Mouse (Mus musculus) kidney, adult 18-20 months (tissue): ENCODE data around the gene R3hdm1.
"Not testable (repeated sequence)": the region's sequence is repeated elsewhere in the genome, so short reads cannot be mapped to it uniquely, and the experiment has no call there.

Experiments
- DNase-seq: peaks from one replicate; pipeline ENCODE4 v3.0.0; 2021

R3hdm1 gene

DNA sequence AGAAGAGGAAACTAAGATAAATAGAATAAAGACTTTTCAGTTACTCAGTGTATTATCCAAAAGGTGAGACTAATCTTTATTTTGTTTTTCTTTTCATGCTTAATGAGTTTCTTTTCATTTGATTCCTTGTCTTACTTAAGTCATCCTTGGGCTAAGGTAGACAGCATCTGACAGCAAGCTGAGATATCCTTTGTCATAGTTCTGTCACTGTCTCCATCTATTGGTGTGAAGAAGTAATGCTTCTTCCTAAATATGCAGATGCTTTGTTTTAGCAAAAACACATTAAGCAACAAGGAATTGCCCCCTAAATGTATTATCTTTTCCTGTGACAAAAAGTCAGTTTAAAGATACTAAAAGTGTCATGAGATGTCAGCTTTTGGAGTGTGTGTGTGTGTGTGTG is 37.9 kb downstream of the R3hdm1 start:
- no peak for DNase-seq

DNA sequence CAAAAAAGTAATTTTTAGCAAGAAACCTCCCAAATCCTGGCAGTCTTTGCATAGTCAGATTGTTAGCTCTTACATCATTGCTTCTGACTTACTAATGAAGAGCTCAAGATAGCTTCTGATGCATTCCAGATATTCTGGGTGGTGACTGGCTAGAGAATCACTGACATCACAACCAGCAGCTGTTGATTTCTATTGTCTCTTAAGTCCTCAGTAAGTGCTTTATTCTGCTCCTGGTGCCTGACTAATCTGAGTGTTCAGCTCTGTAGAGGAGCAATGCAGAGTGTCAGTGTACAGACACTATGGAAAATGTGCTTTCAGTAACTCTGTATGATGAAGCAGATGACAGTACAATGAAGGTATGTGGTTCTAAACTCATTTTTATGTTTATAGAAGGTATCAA is 38.6 kb downstream of the R3hdm1 start:
- DNase-seq, result no peak

DNA sequence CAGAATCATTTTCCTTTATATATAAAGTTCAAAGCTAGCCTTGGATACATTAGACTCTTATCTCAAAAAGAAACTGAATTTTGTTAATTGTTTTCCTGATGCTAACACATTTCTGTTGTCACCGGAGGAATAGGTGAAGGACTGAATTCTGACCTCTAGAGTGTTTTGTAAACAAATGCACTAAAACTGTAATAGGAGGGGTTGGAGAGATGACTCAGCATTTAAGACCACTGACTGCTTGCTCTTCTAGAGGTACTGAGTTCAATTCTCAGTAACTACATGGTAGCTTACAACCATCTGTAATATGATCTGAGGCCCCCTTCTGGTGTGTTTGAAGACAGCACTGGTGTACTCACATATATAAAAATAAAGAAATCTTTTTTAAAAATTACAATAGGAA is 63.9 kb downstream of the R3hdm1 start:
- no peak for DNase-seq

DNA sequence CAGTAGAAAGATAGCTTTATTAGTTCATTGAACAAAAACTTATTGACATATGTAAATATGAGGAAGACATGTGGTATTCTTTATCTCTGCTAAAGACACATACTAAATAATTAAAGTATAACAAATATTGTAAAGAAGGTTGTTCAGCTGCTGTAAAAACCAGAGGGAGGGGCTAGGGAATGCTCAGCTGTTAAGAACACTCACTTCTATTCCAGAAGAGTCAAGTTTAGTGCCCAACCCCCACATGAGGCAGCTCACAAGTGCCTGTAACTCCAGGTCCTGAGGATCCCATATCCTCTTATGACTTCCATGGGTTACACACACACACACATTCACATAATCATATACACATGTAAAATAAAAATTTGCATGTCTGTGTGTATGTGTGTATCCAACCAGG is 67.0 kb downstream of the R3hdm1 start:
- no peak for DNase-seq

DNA sequence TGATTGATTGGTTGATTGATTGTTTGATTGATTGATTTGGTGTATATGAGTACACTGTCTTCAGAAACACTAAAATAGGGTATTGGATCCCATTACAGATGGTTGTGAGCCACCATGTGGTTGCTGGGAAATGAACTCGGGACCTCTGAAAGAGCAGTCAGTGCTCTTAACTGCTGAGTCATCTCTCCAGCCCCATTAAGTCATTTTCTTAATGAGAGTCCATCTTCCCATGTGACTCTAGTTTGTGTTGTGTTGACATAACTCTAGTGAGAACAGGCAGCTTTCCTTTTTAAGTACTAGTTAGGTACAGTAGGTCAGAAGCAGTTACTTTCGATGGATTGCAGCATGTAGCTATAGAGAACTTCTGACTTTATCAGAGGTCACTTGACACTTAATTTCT is 88.3 kb downstream of the R3hdm1 start:
- no peak for DNase-seq

DNA sequence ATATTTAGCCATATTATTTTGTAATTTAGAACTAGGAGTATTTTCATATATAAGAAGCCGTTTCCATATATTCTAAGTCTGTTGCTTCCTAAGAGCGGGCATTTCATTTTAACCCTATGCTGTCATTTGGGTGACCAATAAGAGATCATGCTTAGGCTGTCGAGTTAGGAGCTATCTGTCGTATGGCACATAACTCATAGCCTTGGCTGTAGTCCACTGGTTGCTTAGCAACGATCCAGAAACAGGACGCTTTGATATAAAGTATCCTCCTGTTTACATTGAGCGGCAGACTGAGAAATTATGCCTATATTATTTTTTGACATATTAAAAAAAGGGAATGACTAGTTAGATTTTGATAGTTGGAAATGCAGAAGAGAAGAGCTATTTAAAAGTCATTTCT is 89.3 kb downstream of the R3hdm1 start:
- no peak for DNase-seq

DNA sequence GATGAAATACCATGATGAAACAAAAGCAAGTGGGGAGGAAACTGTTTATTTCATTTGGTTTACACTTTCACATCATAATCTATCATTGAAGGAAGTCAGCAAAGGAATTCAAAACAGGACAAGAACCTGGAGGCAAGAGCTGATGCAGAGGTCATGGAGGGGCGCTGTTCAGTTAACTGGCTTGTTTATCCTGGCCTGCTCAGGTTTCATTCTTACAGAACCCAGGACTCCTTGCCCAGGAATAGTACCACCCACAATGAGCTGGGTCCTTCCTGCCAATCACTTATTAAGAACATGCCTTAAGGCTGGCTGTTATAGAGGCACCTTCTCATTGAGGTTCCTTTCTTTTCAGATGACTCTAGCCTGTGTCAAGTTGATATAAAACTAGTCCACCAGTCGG is 90.9 kb downstream of the R3hdm1 start:
- DNase-seq, result no peak

DNA sequence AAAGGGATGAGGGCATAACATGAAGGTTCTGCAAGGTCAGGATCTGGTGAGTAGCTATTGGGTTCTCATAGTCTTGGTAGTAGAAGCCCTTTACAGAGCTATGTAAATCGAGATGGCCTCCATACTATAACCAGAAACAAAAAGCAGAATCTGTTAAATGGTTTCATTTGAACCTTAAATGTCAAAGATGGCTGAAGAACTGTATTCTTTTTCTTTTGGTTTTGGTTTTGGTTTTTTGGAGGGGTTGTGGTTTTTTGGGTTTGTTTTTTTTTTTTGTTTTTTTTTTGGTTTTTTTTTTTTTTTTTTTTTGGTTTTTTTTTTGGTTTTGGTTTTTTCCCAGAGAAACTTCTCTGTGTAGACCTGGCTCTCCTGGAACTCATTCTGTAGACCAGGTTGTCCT is 94.3 kb downstream of the R3hdm1 start:
- DNase-seq, result no peak

DNA sequence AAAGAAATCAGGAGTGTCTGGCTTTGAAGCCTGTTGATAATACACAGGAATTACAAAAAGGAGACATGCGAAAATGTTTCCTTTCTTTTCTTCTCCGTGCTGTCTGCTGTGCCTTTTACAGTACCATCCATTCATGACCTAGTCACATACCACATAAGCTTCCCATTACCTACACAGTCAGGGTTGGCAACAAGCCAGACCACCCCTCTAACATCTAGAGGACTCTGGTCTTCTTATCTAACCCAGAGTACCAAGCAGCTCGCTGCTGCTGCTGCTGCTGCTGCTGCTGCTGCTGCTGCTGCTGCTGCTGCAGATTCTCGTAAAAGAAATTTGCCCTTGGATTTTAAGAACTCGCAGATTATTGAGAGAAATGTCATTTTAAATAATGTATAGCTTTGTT is 110.2 kb downstream of the R3hdm1 start:
- no peak for DNase-seq

DNA sequence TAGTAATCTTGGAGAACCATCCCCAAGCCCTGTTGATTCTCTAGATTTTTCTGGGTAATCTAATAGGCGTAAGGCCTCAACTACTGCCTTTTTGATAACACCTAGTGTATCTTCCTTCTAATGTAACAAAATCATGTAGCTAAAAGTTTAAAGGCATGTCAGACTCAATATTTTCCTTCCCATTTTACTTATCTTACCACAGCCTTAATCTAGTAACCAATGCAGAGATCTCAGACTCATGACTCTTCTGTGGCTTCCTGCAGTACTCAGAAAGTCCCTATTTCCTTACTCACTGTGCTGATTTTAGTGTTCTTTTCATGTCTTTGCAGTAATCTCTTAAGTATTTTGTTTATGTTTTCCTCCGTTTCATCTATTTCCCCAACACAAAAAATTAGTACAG is 118.8 kb downstream of the R3hdm1 start:
- no peak for DNase-seq

DNA sequence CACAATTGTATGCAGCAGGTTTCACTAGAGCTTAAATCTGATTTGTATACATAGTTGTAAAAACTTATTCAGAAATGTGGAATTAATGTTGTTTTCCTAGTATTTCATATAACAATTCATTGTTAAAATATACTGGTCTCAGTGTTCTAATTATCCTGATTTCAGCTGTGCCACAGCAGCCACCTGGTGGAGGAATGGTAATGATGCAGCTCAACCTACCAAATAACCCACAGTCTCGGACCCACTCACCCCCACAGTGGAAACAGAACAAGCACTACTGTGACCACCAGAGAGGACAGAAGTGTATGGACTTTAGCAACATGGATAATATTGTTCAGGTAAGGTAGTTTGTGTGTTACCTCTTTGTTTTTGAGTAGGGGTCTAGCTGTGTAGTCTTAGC is 120.2 kb downstream of the R3hdm1 start:
- DNase-seq, result no peak

DNA sequence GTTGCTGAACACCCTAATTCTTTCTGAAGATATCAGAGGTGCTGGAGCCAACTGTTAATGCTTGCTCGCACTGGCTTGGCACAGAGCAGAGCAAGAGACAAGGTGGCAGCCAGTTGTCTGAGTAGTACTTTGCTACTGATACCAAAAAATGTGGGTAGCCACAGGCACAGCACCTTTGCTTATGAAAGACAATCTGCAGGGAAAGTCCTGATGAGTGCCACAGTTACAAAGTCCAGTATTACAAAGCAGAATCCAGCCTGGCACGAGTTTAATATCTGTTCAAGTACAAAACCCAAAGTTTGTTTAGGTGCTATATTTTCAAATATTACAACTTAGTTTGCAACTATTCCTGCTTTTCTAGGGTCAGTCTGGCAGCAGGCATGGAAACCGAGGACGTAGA is 132.1 kb downstream of the R3hdm1 start:
- no peak for DNase-seq

DNA sequence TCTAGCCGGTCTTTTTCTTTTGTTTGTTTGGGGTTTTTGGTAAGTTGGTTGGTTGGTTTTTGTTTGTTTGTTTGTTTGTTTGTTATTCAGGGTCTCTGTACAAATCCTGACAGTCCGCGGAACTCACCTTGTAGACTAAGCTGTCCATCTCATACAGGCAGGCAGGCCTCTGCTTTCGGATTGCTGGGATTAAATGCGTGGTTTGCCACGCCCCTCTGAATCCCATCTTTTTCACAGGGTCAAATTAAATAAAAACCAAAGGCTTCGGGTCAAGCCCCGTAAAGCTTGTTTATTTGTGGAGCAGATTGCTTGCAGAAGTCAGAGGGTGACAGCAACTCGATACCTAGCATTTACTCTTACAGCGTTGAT is 140.5 kb downstream of the R3hdm1 start, which contains the start of gene Ubxn4:
TSS of gene Ubxn4 (plus strand) at position 338 of the 369 bp plus-strand sequence.
- DNase-seq, result no peak

DNA sequence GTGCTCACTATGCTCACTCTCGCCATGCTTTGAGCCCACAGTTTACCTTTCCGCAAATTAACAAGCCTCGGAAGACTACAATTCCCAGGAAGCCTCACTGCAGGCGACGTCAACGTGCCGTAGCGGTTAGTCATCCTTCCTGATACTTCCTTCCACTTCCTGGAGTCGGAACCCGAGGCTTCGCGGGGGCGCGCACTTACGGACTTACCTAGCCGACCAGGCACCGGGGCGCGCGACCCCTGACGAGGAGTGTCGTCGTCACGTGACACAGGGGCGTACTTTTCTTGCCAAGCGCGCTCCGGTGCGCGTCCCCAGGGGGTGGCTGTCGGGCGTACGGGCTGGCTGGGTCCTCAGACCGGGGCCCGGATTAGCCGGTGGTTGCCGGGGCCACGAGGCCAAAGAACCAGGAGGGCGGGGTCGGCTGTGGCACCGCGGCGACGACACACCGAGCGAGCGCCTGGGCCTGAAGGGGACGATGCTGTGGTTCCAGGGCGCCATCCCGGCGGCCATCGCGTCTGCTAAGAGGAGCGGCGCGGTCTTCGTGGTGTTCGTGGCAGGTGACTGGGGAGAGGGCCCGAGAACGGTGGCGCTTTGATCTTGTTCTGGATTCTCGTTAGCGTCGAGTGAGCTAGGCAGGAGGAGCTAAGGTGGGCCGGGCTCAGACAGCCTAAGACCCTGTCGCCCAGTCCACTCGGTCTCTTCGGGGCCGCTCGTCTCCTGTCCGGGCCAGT is 141.1 kb downstream of the R3hdm1 start:
- peak; percentile 96 for DNase-seq

DNA sequence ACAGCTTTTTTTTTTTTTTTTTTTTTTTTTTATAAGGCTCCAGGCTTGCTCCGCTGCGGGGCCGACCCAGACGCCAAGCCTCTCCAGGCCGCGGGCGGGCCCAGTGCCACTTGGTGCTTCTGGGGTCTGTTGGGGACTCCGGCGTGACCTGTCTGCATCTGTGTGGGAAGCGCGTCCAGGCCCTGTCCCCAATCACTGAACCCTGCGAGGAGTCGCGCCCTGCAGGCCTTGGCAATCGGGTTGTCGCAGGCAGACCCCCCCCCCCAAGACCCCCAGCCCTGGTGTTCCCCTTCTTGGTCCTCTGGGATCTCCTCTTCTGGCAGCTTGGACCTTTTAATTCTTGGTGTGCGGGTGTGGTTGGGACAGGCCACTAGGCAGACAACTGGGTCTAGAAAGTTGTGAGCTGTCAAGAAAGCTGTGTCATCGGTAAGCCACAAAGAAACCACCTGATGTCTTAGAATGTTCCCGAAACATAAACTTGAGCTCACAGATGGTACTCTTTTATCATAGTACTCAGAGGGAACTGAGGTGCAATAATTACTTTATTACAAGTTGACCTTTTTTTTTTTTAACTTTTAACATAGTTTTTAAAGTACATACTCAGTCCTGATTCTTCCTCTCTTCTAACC is 141.7 kb downstream of the R3hdm1 start:
- no peak for DNase-seq

DNA sequence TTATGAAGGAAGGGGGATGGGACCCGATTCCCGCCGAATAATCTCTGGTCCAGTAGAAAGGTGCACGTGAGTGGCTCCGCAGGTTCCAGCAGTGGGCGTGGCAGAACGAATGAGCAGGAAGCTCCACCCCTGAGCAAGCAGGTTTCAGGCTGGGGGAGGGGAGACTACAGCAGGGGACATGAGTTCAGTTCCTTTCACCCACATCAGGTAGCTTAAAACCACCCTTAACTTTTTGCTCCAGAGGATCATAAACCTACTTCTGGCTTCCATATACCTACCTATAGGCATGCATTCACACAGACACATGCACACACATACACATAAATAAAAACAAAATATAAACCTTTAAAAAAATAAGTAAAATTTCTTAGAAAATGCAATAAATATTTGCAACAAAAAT is 164.0 kb downstream of the R3hdm1 start:
- not testable (repeated sequence) for DNase-seq

DNA sequence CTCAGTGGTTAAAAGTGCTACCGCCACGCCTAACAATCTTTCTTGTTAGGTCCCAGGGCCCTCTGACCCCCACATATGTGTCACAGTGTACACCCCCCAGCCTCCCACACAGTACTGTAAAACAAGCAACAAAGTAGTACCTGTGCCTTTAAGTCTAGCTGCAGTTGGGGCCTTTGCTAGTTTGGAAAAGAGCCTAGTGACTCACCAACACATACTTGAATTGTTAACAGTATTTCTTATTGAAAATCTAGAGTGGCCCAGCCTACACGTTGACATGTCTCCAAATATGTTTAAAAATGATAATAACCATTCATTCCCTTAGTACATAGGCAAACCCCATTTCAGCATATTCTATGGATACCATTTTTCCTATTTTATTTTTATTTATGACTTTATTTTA is 167.6 kb downstream of the R3hdm1 start:
- no peak for DNase-seq

DNA sequence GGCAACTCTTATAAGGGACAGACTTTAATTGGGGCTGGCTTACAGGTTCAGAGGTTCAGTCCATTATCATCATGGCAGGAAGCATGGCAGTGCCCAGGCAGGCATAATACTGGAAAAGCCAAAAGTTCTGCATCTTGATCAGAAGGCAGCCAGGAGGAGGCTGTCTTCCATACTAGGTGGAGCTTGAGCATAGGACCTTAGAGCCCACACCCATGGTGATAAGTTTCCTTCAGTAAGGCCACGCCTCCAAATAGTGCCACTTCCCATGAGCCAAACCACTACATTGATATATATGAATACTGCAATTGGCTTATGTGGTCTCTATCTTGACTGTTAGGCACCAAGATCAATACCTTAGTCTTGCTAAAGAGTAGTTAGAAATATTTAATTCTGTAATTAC is 172.8 kb downstream of the R3hdm1 start:
- no peak for DNase-seq

DNA sequence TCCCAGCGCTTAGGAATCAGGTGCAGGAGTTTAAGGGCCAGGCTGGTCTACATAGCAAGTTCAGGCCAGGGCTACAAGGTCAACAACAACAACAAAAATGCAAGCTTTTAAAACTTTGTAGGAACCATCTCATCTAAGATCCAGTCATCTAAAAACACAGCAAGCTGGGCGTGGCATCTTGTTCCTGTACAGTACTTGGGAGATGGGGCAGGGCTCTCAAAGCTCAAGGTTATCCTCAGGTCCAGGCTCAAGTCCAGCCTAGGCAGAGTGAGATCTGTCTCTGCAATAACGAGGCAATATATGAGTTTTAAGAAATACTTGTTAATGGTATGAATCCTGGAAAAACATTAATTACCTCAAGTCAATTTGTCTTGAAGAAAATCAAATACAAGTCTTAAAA is 175.5 kb downstream of the R3hdm1 start:
- no peak for DNase-seq

DNA sequence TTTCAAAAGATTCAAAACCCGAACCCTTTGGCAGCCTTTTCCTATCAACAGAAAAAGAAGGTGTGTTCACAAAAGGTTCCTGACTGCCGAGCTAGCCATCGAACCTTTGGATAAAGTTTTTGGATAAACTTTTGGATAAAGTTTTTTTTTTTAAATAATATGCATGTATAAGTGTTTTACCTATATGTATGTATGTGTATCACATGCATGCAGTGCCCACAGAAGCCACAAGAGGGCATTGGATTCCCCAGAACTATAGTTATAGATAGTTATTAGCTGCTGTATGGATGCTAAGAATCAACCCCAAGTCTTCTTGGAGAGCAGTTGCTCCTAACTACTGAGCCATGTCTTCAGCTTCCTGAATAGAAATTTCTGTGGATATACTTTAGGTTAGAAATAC is 178.7 kb downstream of the R3hdm1 start:
- no peak for DNase-seq

DNA sequence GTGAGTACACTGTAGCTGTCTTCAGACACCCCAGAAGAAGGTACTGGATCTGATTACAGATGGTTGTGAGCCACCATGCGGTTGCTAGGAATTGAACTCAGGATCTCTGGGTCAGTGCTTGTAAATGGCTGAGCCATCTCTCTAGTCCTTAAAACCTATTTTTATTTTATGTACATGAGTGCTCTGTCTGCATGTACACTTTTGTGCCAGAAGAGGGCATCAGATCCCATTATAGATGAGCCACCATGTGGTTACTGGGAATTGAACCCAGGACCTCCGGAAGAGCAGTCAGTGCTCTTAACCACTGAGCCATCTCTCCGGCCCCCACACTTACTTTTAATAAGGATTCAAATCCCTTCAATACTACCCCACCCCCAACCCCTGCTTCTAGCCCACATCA is 179.8 kb downstream of the R3hdm1 start:
- DNase-seq, result no peak

DNA sequence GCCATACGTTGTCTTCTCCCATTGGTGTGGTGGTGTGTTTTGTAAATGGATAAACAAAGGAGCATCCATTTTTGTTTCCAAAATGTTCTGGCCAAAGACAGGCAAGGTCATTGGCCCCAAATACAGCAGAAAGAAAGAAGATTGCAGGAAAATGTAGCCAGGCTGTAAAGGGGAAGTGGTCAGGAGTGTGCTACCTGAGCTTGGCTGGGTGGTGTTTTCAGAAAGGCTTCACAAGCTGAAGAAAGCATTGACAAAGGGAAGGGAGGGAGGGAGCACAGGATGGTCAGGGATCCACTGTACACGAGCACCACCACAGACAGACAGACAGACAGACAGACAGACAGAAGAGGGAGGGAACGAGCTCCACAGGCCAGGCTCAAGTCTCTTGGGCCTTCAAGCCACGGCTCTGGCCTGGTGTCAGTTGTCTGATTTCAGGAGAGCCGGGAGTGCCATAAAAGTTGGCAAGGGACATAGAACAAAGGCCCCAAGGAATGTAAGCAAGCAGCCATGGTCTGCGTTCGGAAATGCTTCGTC is 181.1 kb downstream of the R3hdm1 start:
- DNase-seq, result no peak

DNA sequence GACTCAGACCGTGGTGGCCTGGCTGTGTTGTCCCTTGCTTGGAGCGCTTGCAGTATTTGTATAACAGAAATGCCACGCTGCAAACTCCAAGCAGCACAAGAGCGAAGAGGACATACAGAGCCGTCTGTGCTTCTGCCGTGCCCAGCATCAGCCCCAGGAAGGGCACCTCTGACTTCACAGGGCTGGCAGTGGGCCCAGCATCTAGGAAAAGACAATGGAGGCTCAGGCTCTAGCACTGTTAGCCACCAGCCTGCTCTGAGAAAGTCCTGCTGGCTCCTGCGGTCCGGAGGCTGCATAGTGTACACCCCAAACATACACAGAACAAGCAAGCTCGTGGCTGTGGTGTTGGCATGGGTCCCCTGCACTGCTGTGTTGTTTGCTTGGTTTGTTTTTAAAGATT is 182.0 kb downstream of the R3hdm1 start:
- no peak for DNase-seq
